Mouse (Mus musculus) hindbrain, embryonic 10.5 days (tissue): ENCODE results near the gene Ppp1r15b. TPM values are rescaled to one million over a fixed set of nuclear protein-coding genes. Genes with fewer than 3 reads are reported as not detected.

Experiments used
- DNase-seq: peaks from one replicate; pipeline ENCODE4 v3.0.0-alpha.2; 2017; ENCODE audit warnings: low spot score
- H3K27ac ChIP-seq: fragments of 300-500 bp; sonication (generic); 2 replicates; pipeline ENCODE4 v1.5.1; 2016; ENCODE audit warnings: mild to moderate bottlenecking, moderate library complexity
- H3K27me3 ChIP-seq: fragments of 300-500 bp; sonication (generic); 2 replicates; pipeline ENCODE4 v1.6.1; 2016; ENCODE audit warnings: mild to moderate bottlenecking; ENCODE audit not compliant: poor library complexity, insufficient read depth, severe bottlenecking
- H3K36me3 ChIP-seq: fragments of 300-500 bp; sonication (generic); 2 replicates; pipeline ENCODE4 v1.6.1; 2016; ENCODE audit warnings: mild to moderate bottlenecking, moderate library complexity
- H3K4me1 ChIP-seq: fragments of 300-500 bp; sonication (generic); replicated peaks from 2 replicates; pipeline ENCODE4 v1.6.1; 2016; ENCODE audit warnings: mild to moderate bottlenecking
- H3K4me3 ChIP-seq: fragments of 300-500 bp; sonication (generic); 2 replicates; pipeline ENCODE4 v1.5.1; 2016; ENCODE audit warnings: mild to moderate bottlenecking, moderate library complexity
- H3K9me3 ChIP-seq: fragments of 300-500 bp; sonication (generic); 2 replicates; pipeline ENCODE4 v1.6.1; 2016; ENCODE audit warnings: mild to moderate bottlenecking, moderate library complexity
- WGBS: fragments of 180-500 bp; shearing (Covaris S2); methylation state at CpG from one replicate; pipeline ENCODE4 v1.1.7; 2016; 5-methylcytosine and 5-hydroxymethylcytosine counted together
- polyA plus RNA-seq: library from polyadenylated mRNA; unstranded; fragments of >200 nt; fragmentation: Nextera tagmentation; extraction: Ambion mirVana; gene quantifications from 2 replicates; pipeline ENCODE4 v1.2.1, GENCODE M21; 2016

The Ppp1r15b gene
- polyA plus RNA-seq, 1 experiment from 2014 or later = 46.2 TPM

DNA sequence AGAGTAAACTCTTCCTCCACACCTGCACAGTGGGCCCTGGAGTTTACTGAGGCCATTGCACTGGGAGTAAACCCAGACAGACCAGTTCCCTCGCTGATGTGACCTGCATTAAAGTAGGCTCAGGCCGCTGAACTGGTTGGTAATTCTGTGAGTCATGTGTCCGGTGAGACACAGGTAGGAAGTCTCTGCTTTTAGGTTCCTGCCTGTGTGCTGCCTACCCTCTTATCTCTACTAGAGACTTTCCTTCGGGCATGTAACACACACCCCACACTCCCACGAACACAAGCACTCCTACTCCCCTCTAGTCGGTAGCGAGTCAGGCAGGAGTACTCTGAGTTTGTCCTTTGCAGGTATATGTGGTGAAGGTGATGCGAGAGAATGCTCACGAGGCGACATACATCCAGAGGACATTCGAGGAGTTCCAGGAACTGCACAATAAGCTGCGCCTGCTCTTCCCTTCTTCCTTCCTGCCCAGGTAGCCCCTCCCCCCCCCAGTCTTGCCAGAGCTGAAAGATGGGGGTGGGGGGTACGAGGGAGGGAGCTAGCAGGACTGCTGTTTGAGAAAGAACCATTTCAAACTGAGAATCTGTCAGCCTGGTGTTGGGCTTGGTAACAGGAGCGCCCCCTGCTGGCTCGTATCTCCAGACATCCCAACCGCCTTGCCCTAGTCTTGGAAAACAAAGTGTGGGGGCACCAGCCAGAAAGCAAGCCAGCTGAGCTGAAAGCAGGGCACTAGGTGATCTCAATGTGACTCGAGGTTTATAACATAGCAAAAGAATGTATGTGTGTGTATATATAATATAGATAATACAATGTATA lies 29.8 kb upstream of the Ppp1r15b start:
- no peak overlapping the region for H3K27ac ChIP-seq
- peaks cover 98% of the 10 kb centered on the region for H3K36me3 ChIP-seq
- H3K27me3 ChIP-seq = no peaks in the 10 kb centered on the region
- no peaks in the 10 kb centered on the region for H3K4me1 ChIP-seq
- WGBS = 44% methylated on average over 17 of the region's 17 CpGs
- H3K4me3 ChIP-seq = no peak overlapping the region
- DNase-seq = peak; percentile 82
- no peaks in the 10 kb centered on the region for H3K9me3 ChIP-seq

DNA sequence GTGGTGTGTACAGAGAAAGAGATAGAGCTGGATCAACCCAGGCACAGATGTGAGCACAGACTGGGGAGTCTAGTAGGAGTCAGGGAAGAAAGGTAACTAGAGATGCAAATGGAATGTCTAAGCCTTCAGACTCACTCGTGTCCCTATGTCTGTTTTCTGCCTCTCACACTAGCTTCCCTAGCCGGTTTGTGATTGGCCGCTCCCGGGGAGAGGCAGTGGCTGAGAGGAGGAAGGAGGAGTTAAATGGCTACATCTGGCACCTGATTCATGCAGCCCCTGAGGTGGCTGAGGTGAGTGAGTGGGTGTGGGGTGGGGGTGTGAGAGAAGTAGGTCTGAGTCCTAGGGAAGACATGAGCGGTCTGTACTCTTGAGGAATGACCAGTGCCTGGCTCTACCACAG lies 28.8 kb upstream of the Ppp1r15b start:
- peaks cover 98% of the 10 kb centered on the region for H3K36me3 ChIP-seq
- no peaks in the 10 kb centered on the region for H3K9me3 ChIP-seq
- 0 out of 2 replicates have a peak, but pooled peaks cover 2% of the 10 kb centered on the region for H3K4me1 ChIP-seq
- no peak overlapping the region for H3K4me3 ChIP-seq
- no peak overlapping the region for H3K27ac ChIP-seq
- H3K27me3 ChIP-seq = no peaks in the 10 kb centered on the region
- 83% methylated on average over 5 of the region's 5 CpGs for WGBS
- DNase-seq = no peak

DNA sequence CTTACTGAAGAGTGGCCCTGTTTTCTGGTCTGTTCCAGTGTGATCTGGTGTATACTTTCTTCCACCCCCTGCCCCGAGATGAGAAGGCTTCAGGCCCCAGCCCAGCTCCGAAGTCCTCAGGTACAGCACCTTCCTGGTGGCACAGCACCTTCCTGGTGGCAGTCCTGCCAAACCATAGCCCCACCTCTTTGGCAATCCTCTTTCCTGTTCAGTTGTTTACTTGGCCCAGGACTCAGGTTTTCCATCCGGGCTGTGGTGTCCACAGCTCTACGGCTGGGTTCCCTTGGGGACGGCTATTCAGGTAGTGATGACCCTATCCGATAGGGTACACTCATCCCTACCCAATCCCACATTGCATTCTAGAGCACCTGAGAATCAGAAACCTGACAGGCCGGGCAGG lies 27.6 kb upstream of the Ppp1r15b start:
- H3K36me3 ChIP-seq = peaks cover 95% of the 10 kb centered on the region

DNA sequence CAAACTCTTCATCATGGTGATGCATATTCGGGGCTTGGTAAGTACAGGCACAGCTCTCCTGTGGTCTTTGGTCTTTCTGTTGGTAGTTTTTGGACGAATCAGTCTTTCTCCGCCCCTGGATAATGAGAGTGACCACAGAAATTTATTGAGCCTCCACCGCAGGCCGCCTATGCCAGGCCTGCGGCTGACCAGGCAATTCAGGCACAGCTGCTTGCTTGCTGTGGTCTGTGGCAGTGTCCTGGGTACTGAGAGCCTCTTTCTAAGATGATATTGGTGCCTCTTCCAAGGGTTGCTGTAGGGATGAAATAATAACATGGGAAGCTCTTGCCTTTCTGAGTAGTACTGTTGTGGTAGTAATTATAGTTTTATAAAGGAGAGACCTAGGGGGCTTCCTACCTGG lies 27.1 kb upstream of the Ppp1r15b start:
- no peak overlapping the region for H3K27ac ChIP-seq
- no peak overlapping the region for H3K4me3 ChIP-seq
- no peaks in the 10 kb centered on the region for H3K9me3 ChIP-seq
- DNase-seq = no peak
- WGBS = 96% methylated on average over 6 of the region's 6 CpGs
- peaks cover 95% of the 10 kb centered on the region for H3K36me3 ChIP-seq
- H3K4me1 ChIP-seq = 0 out of 2 replicates have a peak, but pooled peaks cover 2% of the 10 kb centered on the region
- no peaks in the 10 kb centered on the region for H3K27me3 ChIP-seq

More for the DNA sequence above, 27.6 kb upstream of the Ppp1r15b start:
- 92% methylated on average over 7 of the region's 7 CpGs for WGBS
- DNase-seq = no peak
- H3K27ac ChIP-seq = no peak overlapping the region
- 0 out of 2 replicates have a peak, but pooled peaks cover 2% of the 10 kb centered on the region for H3K4me1 ChIP-seq
- H3K9me3 ChIP-seq = no peaks in the 10 kb centered on the region
- no peaks in the 10 kb centered on the region for H3K27me3 ChIP-seq
- no peak overlapping the region for H3K4me3 ChIP-seq

DNA sequence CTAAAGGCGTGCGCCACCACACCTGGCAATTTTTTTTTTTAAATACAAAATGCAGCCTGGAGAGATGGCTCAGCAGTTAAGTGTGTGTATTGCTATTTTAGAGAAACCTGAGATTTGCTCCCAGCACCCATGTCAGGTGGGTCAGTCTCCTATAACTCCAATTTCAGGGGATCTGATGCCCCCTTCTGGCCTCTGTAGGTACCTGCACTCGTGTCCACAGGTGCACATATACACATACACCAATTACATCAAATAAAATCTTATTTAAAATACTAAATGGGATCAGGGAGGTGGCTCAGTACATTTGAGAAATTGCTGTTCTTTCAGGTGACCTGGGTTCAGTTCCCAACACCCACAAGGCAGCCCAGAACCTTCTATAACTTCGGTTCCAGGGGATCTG lies 14.8 kb upstream of the Ppp1r15b start:
- H3K36me3 ChIP-seq = peaks cover 23% of the 10 kb centered on the region
- H3K27ac ChIP-seq = no peak overlapping the region
- no peak for DNase-seq
- no peak overlapping the region for H3K4me3 ChIP-seq
- H3K4me1 ChIP-seq = no peaks in the 10 kb centered on the region
- H3K27me3 ChIP-seq = no peaks in the 10 kb centered on the region
- H3K9me3 ChIP-seq = 0 out of 2 replicates have a peak, but pooled peaks cover 4% of the 10 kb centered on the region
- WGBS = 94% methylated on average over 4 of the region's 4 CpGs

DNA sequence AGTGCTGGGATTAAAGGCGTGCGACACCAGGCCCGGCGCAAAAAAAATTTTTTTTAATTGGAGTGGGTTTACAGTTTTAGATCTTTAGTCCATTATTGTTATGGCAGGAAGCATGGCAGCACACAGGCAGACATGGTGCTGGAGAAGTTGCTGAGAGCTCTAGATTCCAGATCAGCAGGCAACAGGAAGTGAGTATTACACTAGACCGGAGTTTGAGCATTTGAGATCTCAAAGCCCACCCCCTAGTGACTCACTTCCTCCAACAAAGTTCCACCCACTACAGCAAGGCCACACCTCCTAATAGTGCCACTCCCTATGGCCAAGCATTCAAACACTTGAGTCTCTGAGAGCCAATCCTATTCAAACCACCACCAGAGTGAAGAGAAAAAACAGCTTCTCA lies 12.8 kb upstream of the Ppp1r15b start:
- Histone ChIP-seq H3K4me1 (no peaks in the 10 kb centered on the region), H3K4me3 (no peak overlapping the region), H3K27me3 (no peaks in the 10 kb centered on the region), H3K27ac (no peak overlapping the region), H3K36me3 (peaks cover 15% of the 10 kb centered on the region), H3K9me3 (0 out of 2 replicates have a peak, but pooled peaks cover 4% of the 10 kb centered on the region)
- DNase-seq = no peak
- 94% methylated on average over 5 of the region's 5 CpGs for WGBS

DNA sequence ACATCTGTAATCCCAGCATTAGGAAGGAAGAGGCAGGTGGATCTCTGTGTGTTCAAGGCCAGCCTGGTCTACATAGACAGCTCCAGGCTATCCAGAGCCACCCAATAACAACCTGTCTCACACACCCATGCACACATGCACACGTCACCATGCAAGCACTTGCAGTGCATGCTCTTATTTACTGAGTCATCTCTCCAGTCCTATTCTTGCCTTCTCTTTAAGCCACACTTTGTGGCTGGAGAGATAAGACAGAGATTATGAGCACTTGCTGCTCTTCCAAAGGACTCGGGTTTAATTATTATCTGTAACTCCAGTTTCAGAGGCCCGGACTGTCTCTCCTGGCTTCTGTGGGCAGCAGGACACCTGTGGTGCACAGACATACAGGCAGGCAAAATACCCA lies 12.1 kb upstream of the Ppp1r15b start:
- Histone ChIP-seq H3K9me3 (0 out of 2 replicates have a peak, but pooled peaks cover 4% of the 10 kb centered on the region), H3K27ac (no peak overlapping the region), H3K36me3 (peaks cover 10% of the 10 kb centered on the region; the same call in 1 of the 2 replicates), H3K4me1 (no peaks in the 10 kb centered on the region), H3K4me3 (no peak overlapping the region), H3K27me3 (no peaks in the 10 kb centered on the region)
- WGBS = 87% methylated on average over 3 of the region's 3 CpGs
- no peak for DNase-seq

DNA sequence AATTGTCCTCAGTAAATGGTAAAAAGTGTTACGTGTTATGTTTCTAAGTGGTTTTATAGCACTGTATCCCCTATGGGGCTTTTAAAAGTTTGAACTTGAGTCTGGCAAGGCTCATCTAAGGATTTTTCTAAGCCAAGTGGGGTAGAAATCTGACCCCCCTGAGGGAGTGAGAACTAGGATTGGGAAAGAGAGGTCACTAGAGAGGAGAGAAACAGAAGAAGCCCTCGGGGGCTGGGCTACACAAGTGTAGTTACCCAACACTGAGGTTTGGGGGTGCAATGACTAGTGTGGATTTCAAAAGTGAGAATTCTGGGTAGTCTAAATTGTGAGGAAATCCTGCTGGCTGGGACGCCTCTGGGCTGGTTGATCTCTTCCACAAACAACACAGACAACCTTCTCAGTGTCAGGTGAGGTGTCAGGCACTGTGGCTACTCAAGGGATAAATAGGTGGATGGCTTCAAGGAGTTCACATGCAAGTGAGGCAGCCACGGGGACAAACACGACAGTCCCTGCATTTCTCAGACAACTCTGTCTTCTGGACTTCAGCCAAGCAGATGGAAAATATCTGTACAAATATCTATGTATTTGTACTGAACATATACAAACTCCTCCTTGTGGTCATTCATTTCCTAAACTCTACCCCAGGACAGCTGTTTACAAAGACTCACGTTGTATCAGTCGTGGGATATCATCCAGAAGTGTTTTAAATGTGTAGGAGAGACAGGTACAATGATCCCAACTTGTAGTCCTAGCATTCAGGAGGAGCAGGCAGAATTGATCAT lies 10.8 kb upstream of the Ppp1r15b start:
- 75% methylated on average over 7 of the region's 7 CpGs for WGBS
- DNase-seq = no peak
- Histone ChIP-seq H3K27me3 (no peaks in the 10 kb centered on the region), H3K36me3 (0 out of 2 replicates have a peak, but pooled peaks cover under 1% of the 10 kb centered on the region), H3K4me3 (no peak overlapping the region), H3K27ac (no peak overlapping the region), H3K4me1 (no peaks in the 10 kb centered on the region), H3K9me3 (no peaks in the 10 kb centered on the region)

DNA sequence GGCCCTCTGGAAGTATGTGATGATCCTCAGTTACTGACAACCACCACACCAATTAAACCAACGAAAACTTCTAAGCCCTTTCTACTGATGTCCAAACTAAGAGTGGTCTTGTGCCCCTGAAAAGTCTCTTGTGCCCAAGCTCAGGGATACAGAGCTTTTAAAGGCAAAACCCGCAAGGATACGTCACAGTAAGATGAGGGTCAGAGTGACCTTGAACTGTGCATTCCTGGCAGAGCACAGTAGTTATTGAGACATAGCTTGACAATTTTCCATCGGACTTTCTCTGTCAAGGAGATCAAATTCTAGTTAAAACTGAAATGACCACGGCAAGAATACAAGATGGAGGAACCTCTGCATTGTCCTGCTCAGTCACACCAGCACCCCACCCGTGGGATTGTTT lies 9.7 kb upstream of the Ppp1r15b start:
- no peak for DNase-seq
- WGBS = 76% methylated on average over 6 of the region's 6 CpGs
- Histone ChIP-seq H3K27ac (no peak overlapping the region), H3K27me3 (no peaks in the 10 kb centered on the region), H3K36me3 (no peaks in the 10 kb centered on the region), H3K4me3 (no peak overlapping the region), H3K9me3 (no peaks in the 10 kb centered on the region), H3K4me1 (no peaks in the 10 kb centered on the region; the same call in 1 of the 2 replicates)

DNA sequence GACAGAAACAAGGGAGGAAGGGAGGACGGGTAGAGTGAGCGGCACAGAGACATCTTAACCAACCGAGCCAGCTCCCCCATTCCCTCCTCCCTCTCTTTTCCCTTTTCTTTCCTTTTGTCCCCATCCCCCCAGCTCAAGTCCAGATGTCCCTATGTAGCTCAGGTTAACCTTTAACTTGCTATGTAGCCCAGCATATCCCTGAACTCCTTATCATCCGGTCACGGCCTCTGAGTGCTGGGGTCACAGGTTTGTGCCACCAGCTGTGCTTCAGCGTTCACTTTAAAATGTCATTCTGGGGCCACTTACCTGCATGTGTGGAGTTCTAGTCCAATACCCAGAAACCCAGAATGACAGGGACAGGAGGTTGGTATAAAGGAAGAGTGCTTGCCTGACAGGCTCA lies 6.8 kb upstream of the Ppp1r15b start:
- WGBS = 82% methylated on average over 6 of the region's 6 CpGs
- DNase-seq = no peak
- H3K27ac ChIP-seq = no peak overlapping the region
- no peaks in the 10 kb centered on the region for H3K9me3 ChIP-seq
- H3K4me3 ChIP-seq = no peak overlapping the region
- H3K36me3 ChIP-seq = no peaks in the 10 kb centered on the region
- peaks cover 4% of the 10 kb centered on the region for H3K4me1 ChIP-seq
- no peaks in the 10 kb centered on the region for H3K27me3 ChIP-seq

DNA sequence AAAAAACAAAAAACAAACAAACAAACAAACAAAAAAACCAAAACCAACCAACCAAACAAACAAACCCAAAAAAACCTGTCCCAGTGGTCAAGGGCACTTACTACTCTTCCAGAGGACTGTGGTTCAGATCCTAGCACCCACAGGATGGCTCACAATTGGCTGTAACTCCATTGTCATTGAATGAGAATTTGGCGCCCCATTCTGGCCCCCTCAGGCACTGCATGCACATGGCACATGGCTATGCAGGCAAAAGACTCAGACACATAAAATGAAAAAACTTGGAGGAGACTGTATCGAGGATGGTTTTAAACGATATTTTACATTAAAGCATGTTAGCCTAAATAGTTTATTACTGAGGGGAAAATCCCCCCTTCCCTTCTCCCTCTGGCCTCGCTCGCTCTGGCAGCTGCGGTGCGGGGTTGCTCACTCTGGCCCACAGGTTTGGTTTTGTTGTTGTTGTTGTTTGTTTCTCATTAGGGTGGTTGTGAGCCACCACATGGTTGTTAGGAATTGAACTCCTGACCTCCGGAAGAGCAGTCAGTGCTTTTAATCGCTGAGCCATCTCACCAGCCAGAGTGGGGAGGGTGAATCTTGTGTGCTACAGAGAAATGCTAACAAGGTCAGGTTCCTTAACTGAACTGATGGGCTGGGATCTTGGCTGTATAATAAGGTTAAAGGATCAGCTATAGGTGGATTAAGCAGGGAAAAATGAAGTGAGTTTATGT lies 5.1 kb upstream of the Ppp1r15b start:
- WGBS = 88% methylated on average over 9 of the region's 9 CpGs
- H3K27ac ChIP-seq = no peak overlapping the region

DNA sequence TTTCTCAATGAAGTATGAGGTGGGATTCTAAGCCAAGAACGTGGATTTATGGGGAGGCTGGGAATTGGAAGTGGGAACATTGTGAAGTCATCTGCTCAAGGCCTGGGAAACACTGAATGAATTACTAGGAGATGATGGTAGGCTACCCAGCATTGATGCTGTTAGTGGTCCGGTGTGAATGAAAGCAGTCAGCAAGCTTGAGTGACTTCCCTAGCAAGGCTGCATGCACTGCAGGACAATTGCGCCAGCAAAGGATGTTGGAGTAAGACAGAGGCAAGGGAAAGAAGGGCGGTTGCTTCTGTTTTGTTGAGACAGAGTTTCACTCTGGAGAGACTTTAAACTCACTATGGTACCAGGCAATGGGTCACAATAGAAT lies 4.6 kb upstream of the Ppp1r15b start:
- Histone ChIP-seq H3K9me3 (no peaks in the 10 kb centered on the region), H3K27me3 (no peaks in the 10 kb centered on the region), H3K27ac (peak overlapping the region; percentile 20; the same call in 1 of the 2 replicates), H3K36me3 (no peaks in the 10 kb centered on the region), H3K4me3 (no peak overlapping the region), H3K4me1 (peaks cover 22% of the 10 kb centered on the region)
- WGBS = 61% methylated on average over 4 of the region's 4 CpGs
- DNase-seq = no peak

More for the DNA sequence above, 5.1 kb upstream of the Ppp1r15b start:
- no peaks in the 10 kb centered on the region for H3K9me3 ChIP-seq
- no peak overlapping the region for H3K4me3 ChIP-seq
- no peak for DNase-seq
- H3K4me1 ChIP-seq = peaks cover 21% of the 10 kb centered on the region
- no peaks in the 10 kb centered on the region for H3K36me3 ChIP-seq
- H3K27me3 ChIP-seq = no peaks in the 10 kb centered on the region
